8 mouse cellular contexts compared by ENCODE assay signal in the genomic region with DNA sequence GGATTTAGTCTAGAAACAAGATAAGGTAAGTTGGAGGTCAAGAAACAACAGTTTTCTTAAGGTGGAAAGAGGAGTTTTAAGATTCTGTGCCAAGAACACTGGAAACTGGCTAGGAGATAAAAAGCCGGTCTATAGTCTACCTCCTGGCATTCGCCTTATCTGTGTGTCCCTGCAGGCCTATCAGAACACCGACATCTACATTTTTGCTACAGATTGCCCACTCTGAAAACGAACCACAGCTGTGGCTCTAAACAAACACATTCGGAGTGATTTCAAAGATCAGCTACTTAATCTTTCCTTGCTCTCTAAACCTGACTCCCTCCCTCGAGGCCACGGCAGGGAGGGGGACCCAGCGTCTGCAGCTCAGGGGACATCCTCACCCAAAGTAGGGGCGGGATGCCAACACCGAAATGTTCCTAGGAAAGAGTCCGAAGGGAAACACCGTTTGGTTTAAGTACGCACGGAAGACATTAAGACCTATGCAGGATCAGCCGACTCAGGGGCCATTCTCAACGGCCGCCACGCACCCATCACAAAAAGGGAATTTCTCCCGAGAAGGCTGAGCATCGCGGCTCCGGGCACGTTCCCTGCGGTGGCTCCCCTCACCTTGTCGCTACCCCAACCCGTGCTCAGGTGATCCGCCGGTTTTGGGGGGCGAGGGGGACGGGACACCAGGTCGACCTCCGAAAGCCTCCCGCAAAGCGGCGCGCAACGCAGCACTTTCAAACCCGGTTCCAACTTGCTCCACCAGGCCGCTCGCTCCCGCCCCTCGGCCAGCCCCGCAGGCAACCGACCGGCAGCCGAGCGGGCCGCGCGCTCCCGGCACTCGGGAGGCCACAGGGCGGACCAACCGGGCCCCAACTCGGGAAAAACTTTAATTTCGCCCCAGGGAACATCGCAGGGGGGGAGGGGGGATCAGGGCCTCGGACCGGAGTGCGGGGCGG. TPM values are rescaled to one million over a fixed set of nuclear protein-coding genes. Genes with fewer than 3 reads are reported as not detected.
DNase-seq lines count a peak whose midpoint lies in the region; ATAC-seq and TF ChIP-seq lines count a peak whose summit lies in the region.

No protein-coding gene starts in this region.

- H3K27me3 ChIP-seq in heart, embryonic 10.5 days (ENCODE audit: insufficient read depth, poor library complexity, severe bottlenecking): no peaks in the 10 kb centered on the region
- H3K27me3 ChIP-seq in midbrain, embryonic 15.5 days (replicated peaks): no peaks in the 10 kb centered on the region

- no peak for TF ChIP-seq CTCF in bone marrow macrophage, adult 2 months (IDR thresholded peaks at IDR 0.05; ENCODE audit: low read depth, low read length)

- H3K27ac ChIP-seq in bone marrow macrophage, adult 2 months (ENCODE audit: insufficient read depth, low read depth, low read length): no peak overlapping the region
- peak overlapping the region; percentile 97 for H3K27ac ChIP-seq in heart, embryonic 10.5 days
- 0 out of 2 replicates have a peak overlapping the region, but pooled peaks have one; percentile 72 for H3K27ac ChIP-seq in midbrain, embryonic 15.5 days

- peaks cover 31% of the 10 kb centered on the region for H3K36me3 ChIP-seq in heart, embryonic 10.5 days
- peaks cover 12% of the 10 kb centered on the region; the same call in 1 of the 2 replicates for H3K36me3 ChIP-seq in midbrain, embryonic 15.5 days (replicated peaks)

- peak overlapping the region; percentile 95 for H3K4me2 ChIP-seq in midbrain, embryonic 15.5 days

- no peaks in the 10 kb centered on the region for H3K9me3 ChIP-seq in heart, embryonic 10.5 days
- no peaks in the 10 kb centered on the region for H3K9me3 ChIP-seq in midbrain, embryonic 15.5 days

- H3K4me3 ChIP-seq in bone marrow macrophage, adult 2 months (ENCODE audit: insufficient read depth, low read length): peak overlapping the region; percentile 99
- H3K4me3 ChIP-seq in heart, embryonic 10.5 days: peak overlapping the region; percentile 100
- H3K4me3 ChIP-seq in midbrain, embryonic 15.5 days: peak overlapping the region; percentile 97

- peak; percentile 28 for DNase-seq in right cerebral cortex, postnatal 25 days
- no peak for DNase-seq in right cerebral cortex, postnatal 4 days
- no peak for DNase-seq in heart, embryonic 10.5 days (ENCODE audit: low spot score)
- peak; percentile 62 to 72 for DNase-seq in kidney, postnatal 4 days
- no peak for DNase-seq in frontal cortex, postnatal 10 days (ENCODE audit: low spot score in 2 of 2)
- DNase-seq in right cerebral cortex, postnatal 36 days (ENCODE audit: low spot score in 2 of 2): no peak

- peak overlapping the region; percentile 78 for H3K9ac ChIP-seq in midbrain, embryonic 15.5 days

- peaks cover 10% of the 10 kb centered on the region for H3K4me1 ChIP-seq in bone marrow macrophage, adult 2 months (ENCODE audit: control insufficient read depth, insufficient read depth, low read length)
- H3K4me1 ChIP-seq in heart, embryonic 10.5 days: peaks cover 24% of the 10 kb centered on the region
- peaks cover 22% of the 10 kb centered on the region for H3K4me1 ChIP-seq in midbrain, embryonic 15.5 days

- 1% methylated on average over 61 of the region's 61 CpGs for WGBS in heart, embryonic 10.5 days
- 3% methylated on average over 56 of the region's 61 CpGs for WGBS in midbrain, embryonic 15.5 days

- ATAC-seq in midbrain, embryonic 15.5 days (replicated peaks): no peak

- no peak for TF ChIP-seq POLR2A in bone marrow macrophage, adult 2 months (IDR thresholded peaks at IDR 0.05; ENCODE audit: borderline replicate concordance, low read depth, low read length)

RNA-seq across cellular contexts. Expression of a gene that starts 1.6 kb away (rescaled TPM):
- 10.1 and 11.0 TPM in 2 replicates for polyA plus RNA-seq in bone marrow macrophage, adult 2 months (2012; ENCODE audit: insufficient read depth, insufficient read length, missing spikeins)
- polyA plus RNA-seq in heart, embryonic 10.5 days (2016; fragmentation: Nextera tagmentation; extraction: Ambion mirVana): 22.9 and 26.2 TPM in 2 replicates
- polyA plus RNA-seq in midbrain, embryonic 15.5 days (2015; fragmentation: Nextera tagmentation; extraction: Ambion mirVana): 22.5 and 22.7 TPM in 2 replicates

RNA-seq across cellular contexts. Expression of a gene that starts 5.7 kb away (rescaled TPM):
- polyA plus RNA-seq in bone marrow macrophage, adult 2 months (2012; ENCODE audit: insufficient read depth, insufficient read length, missing spikeins): 29.8 and 33.7 TPM in 2 replicates
- polyA plus RNA-seq in heart, embryonic 10.5 days (2016; fragmentation: Nextera tagmentation; extraction: Ambion mirVana): 29.3 and 30.1 TPM in 2 replicates
- polyA plus RNA-seq in midbrain, embryonic 15.5 days (2015; fragmentation: Nextera tagmentation; extraction: Ambion mirVana): 38.3 and 39.5 TPM in 2 replicates

RNA-seq across cellular contexts. Expression of a gene that starts 14.1 kb away (rescaled TPM):
- 11.7 and 13.3 TPM in 2 replicates for polyA plus RNA-seq in bone marrow macrophage, adult 2 months (2012; ENCODE audit: insufficient read depth, insufficient read length, missing spikeins)
- 28.4 and 42.2 TPM in 2 replicates for polyA plus RNA-seq in heart, embryonic 10.5 days (2016; fragmentation: Nextera tagmentation; extraction: Ambion mirVana)
- 3.6 and 4.0 TPM in 2 replicates for polyA plus RNA-seq in midbrain, embryonic 15.5 days (2015; fragmentation: Nextera tagmentation; extraction: Ambion mirVana)

RNA-seq across cellular contexts. Expression of a gene that starts 33.0 kb away (rescaled TPM):
- polyA plus RNA-seq in bone marrow macrophage, adult 2 months (2012; ENCODE audit: insufficient read depth, insufficient read length, missing spikeins): 7.5 and 11.4 TPM in 2 replicates
- 16.6 and 21.0 TPM in 2 replicates for polyA plus RNA-seq in heart, embryonic 10.5 days (2016; fragmentation: Nextera tagmentation; extraction: Ambion mirVana)
- 22.1 and 23.9 TPM in 2 replicates for polyA plus RNA-seq in midbrain, embryonic 15.5 days (2015; fragmentation: Nextera tagmentation; extraction: Ambion mirVana)

RNA-seq across cellular contexts. Expression of a gene that starts 43.9 kb away (rescaled TPM):
- not detected in 2 replicates for polyA plus RNA-seq in bone marrow macrophage, adult 2 months (2012; ENCODE audit: insufficient read depth, insufficient read length, missing spikeins)
- polyA plus RNA-seq in heart, embryonic 10.5 days (2016; fragmentation: Nextera tagmentation; extraction: Ambion mirVana): 0.11 and 0.19 TPM in 2 replicates
- 1.5 and 1.6 TPM in 2 replicates for polyA plus RNA-seq in midbrain, embryonic 15.5 days (2015; fragmentation: Nextera tagmentation; extraction: Ambion mirVana)

Comparison
In these comparisons a context has a peak if more than half of its experiments do, and no peak if none do; other contexts are left out.
1. DNase-seq: peak in right cerebral cortex, postnatal 25 days (single experiment) and kidney, postnatal 4 days (2 of 2); none in right cerebral cortex, postnatal 4 days (single experiment), heart, embryonic 10.5 days (single experiment), frontal cortex, postnatal 10 days (0 of 2) and right cerebral cortex, postnatal 36 days (0 of 2).
2. Peak in every context shown above with its lines, with median percentiles within 50 percentile points of each other: H3K4me3 ChIP-seq.